Mouse (Mus musculus) liver, adult 2 months (tissue): ENCODE results near the gene Sirt6. TPM values are rescaled to one million over a fixed set of nuclear protein-coding genes. Genes with fewer than 3 reads are reported as not detected.

ENCODE experiments used
- DNase-seq: peaks from one replicate; pipeline ENCODE4 v3.0.0-alpha.2; 2011; ENCODE audit warnings: low read depth, low spot score; ENCODE audit errors: extremely low read depth
- H3K27ac ChIP-seq: fragments of 200-500 bp; replicated peaks from 2 replicates; pipeline ENCODE4 v1.5.1; 2012; ENCODE audit warnings: low read depth, mild to moderate bottlenecking, control low read depth, inconsistent platforms, low read length; ENCODE audit not compliant: insufficient read depth
- H3K27me3 ChIP-seq: fragments of 200-500 bp; 2 replicates; pipeline ENCODE4 v1.6.1; 2012; ENCODE audit warnings: mild to moderate bottlenecking, moderate library complexity, low read length, inconsistent platforms; ENCODE audit not compliant: control insufficient read depth, insufficient read depth
- H3K36me3 ChIP-seq: fragments of 200-500 bp; 2 replicates; pipeline ENCODE4 v1.6.1; 2012; ENCODE audit warnings: low read length, inconsistent platforms; ENCODE audit not compliant: control insufficient read depth, insufficient read depth
- H3K4me1 ChIP-seq: fragments of 200-500 bp; 2 replicates; pipeline ENCODE4 v1.6.1; 2011; ENCODE audit warnings: low read length; ENCODE audit not compliant: control insufficient read depth, insufficient read depth
- H3K4me3 ChIP-seq: fragments of 200-500 bp; 2 replicates; pipeline ENCODE4 v1.5.1; 2011; ENCODE audit warnings: low read depth, mild to moderate bottlenecking, control low read depth, low read length, moderate library complexity; ENCODE audit not compliant: insufficient read depth
- H3K79me2 ChIP-seq: fragments of 200-500 bp; 2 replicates; pipeline ENCODE4 v1.6.1; 2012; ENCODE audit warnings: inconsistent platforms, mild to moderate bottlenecking, low read length, moderate library complexity; ENCODE audit not compliant: control insufficient read depth, insufficient read depth
- H3K9ac ChIP-seq: fragments of 200-500 bp; 2 replicates; pipeline ENCODE4 v1.6.1; 2012; ENCODE audit warnings: low read depth, mild to moderate bottlenecking, control low read depth, inconsistent platforms, low read length
- CTCF ChIP-seq: fragments of 200-500 bp; IDR thresholded peaks from 2 replicates; pipeline ENCODE4 v1.5.1; 2011; ENCODE audit warnings: low read depth, low read length, control low read depth
- POLR2A ChIP-seq: fragments of 200-500 bp; IDR thresholded peaks from 2 replicates; pipeline ENCODE4 v1.6.1; 2011; ENCODE audit warnings: low read length, control low read depth; ENCODE audit not compliant: insufficient read depth; ENCODE audit errors: extremely low read depth
- WGBS: fragments of 180-500 bp; shearing (Covaris S2); methylation state at CpG from one replicate; pipeline ENCODE4 v1.1.7; 2018; 5-methylcytosine and 5-hydroxymethylcytosine counted together
- polyA plus RNA-seq: library from polyadenylated mRNA; depleted of rRNA; stranded (reverse); fragments of >200 nt; gene quantifications from 2 replicates; pipeline ENCODE4 v1.2.3, GENCODE M21; 2012
- total RNA-seq: library from RNA; depleted of rRNA; stranded (reverse); fragments of >200 nt; gene quantifications from 2 replicates; pipeline ENCODE4 v1.2.3, GENCODE M21; 2014

Sirt6 gene
- total and polyA plus RNA-seq, 2 experiments = 1.5 to 9.2 TPM

DNA sequence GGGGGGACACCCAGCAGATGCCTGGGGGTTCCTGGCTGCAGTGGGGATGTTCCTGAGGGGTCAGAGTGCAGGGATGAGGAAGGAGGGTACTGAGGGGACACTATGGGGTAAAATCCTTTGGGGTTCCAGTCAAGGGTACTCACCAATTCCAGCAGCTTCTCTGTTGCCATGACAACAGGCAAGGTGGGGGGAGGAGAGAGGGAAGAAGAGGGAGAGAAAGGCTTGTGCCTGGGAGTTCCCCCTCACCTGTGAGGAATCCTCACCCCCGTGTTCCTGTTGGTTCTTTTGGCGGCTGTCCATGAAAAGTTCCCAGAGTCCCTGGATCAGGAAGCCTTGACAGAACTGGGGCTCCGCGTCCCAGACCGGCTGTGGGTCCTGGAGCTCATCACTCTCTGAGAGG lies 32.0 kb downstream of the Sirt6 start:
- H3K79me2 ChIP-seq = no peaks in the 10 kb centered on the region
- no peak overlapping the region for H3K9ac ChIP-seq
- H3K27me3 ChIP-seq = no peaks in the 10 kb centered on the region
- no peak overlapping the region for H3K4me3 ChIP-seq
- TF ChIP-seq CTCF = no peak
- TF ChIP-seq POLR2A = no peak
- WGBS = 72% methylated on average over 5 of the region's 5 CpGs
- no peak for DNase-seq
- no peak overlapping the region for H3K27ac ChIP-seq
- H3K4me1 ChIP-seq = no peaks in the 10 kb centered on the region
- H3K36me3 ChIP-seq = no peaks in the 10 kb centered on the region

DNA sequence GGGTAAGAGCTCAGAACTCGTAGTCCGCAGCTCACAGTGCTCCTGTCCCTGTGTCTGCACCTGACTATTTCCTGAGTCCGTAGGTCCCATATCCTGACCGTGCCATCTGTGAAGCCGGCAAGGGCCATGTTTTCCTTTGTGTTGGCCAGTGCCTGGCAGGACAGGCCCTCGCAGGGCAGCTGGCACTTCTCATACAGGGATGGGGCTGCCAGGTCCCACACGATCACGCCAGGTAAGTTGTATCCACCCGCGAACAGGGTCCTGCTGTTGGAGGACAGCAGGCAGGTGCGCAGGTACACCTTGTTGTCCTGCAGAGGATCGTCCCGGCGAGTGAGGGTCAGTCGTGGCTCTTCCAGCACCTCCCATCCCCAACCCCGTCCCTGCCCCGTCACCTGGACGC lies 33.7 kb downstream of the Sirt6 start:
- Histone ChIP-seq H3K9ac (no peak overlapping the region), H3K79me2 (no peaks in the 10 kb centered on the region), H3K4me1 (no peaks in the 10 kb centered on the region), H3K27ac (no peak overlapping the region), H3K36me3 (no peaks in the 10 kb centered on the region), H3K4me3 (no peak overlapping the region), H3K27me3 (no peaks in the 10 kb centered on the region)
- WGBS = 88% methylated on average over 18 of the region's 18 CpGs
- no peak for DNase-seq
- TF ChIP-seq POLR2A (no peak), CTCF (no peak)

DNA sequence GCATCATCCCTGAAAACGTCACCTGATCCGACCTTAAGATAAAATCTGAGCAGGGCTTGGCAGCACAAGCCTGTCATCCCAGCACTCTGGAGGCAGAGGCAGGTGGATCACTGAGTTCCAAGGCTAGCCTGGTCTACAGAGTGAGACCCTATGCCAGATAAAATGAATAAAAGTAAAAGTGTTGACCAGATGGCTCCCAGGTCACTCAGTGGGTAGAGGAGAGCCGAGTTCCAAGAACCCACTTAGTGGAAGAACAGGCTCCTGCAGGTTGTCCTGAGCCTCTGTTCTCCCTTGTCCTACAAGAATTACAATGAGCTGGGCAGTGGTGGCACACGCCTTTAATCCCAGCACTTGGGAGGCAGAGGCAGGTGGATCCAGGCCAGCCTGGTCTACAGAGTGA lies 34.4 kb downstream of the Sirt6 start:
- Histone ChIP-seq H3K4me3 (no peak overlapping the region), H3K27me3 (no peaks in the 10 kb centered on the region), H3K27ac (no peak overlapping the region), H3K9ac (no peak overlapping the region), H3K4me1 (no peaks in the 10 kb centered on the region), H3K36me3 (no peaks in the 10 kb centered on the region), H3K79me2 (no peaks in the 10 kb centered on the region)
- WGBS = 80% methylated on average over 4 of the region's 4 CpGs
- no peak for TF ChIP-seq CTCF
- TF ChIP-seq POLR2A = no peak
- no peak for DNase-seq

DNA sequence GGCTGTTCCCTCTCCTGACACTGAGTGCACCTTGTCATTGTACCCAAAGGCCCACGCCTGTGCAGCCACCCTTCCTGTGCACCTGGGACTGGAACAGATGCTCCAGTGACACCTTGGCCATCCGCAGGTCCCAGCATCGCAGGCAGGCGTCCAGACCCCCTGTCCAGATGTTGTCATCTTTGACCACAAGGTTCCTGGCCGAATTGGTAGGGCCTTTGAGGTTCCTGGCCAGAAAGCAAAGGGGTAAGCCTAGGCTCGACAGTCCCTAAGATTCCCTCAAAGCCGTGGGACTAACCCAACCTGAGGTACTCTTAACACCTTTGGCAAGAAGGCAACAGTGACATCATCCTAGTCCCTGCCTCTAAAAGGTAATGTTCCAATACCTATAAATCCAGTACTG lies 35.0 kb downstream of the Sirt6 start:
- TF ChIP-seq CTCF (no peak), POLR2A (no peak)
- no peak overlapping the region for H3K9ac ChIP-seq
- H3K27me3 ChIP-seq = no peaks in the 10 kb centered on the region
- 81% methylated on average over 7 of the region's 7 CpGs for WGBS
- peaks cover 2% of the 10 kb centered on the region; the same call in 1 of the 2 replicates for H3K36me3 ChIP-seq
- H3K27ac ChIP-seq = no peak overlapping the region
- DNase-seq = no peak
- H3K4me3 ChIP-seq = no peak overlapping the region
- H3K4me1 ChIP-seq = no peaks in the 10 kb centered on the region
- H3K79me2 ChIP-seq = no peaks in the 10 kb centered on the region

DNA sequence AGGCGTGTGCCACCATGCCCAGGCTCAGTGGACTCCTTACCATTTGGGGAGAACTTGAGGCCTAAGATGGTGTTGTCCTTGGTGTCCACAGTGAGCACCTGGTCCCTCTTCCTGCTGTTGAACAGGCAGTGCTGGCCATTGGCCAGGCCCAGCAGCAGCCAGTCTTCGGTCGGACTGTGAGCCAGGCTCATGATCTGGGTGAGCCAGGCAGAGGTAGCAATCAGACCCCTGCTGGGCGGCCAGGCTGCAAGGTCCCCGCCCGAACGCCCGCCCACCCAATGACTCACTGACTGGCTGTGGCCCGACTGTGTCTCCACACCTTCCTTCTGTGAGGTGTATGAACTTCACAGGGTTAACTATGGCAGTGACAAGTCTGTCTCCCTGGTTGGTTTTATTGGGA lies 35.8 kb downstream of the Sirt6 start:
- TF ChIP-seq POLR2A (no peak), CTCF (no peak)

DNA sequence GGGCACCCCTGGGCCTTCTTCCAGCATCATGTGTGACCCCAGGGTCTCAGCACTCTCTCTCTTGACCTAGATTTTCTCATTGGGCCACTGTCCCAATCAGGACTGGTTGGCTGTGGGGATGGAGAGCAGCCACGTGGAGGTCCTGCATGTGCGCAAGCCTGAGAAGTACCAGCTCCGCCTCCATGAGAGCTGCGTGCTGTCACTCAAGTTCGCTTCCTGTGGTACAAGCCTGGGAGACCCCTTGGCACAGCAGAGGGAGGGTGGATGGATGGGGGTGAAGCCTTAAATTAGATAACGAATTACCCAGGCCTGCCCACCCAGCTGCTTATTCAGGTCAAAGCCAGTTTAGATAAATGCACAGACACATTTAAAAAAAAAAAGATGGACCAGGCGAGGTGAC lies 38.9 kb downstream of the Sirt6 start:
- peaks cover 2% of the 10 kb centered on the region; the same call in 1 of the 2 replicates for H3K36me3 ChIP-seq
- no peaks in the 10 kb centered on the region for H3K27me3 ChIP-seq
- WGBS = 92% methylated on average over 7 of the region's 7 CpGs
- no peaks in the 10 kb centered on the region for H3K4me1 ChIP-seq
- no peak overlapping the region for H3K27ac ChIP-seq
- DNase-seq = no peak
- H3K9ac ChIP-seq = no peak overlapping the region
- H3K4me3 ChIP-seq = no peak overlapping the region
- no peaks in the 10 kb centered on the region for H3K79me2 ChIP-seq
- TF ChIP-seq CTCF (no peak), POLR2A (no peak)

More for the DNA sequence above, 35.8 kb downstream of the Sirt6 start:
- Histone ChIP-seq H3K4me3 (no peak overlapping the region), H3K36me3 (peaks cover 2% of the 10 kb centered on the region; the same call in 1 of the 2 replicates), H3K9ac (no peak overlapping the region), H3K27ac (no peak overlapping the region), H3K27me3 (no peaks in the 10 kb centered on the region), H3K79me2 (no peaks in the 10 kb centered on the region), H3K4me1 (no peaks in the 10 kb centered on the region)
- no peak for DNase-seq
- WGBS = 81% methylated on average over 9 of the region's 9 CpGs
